Mouse (Mus musculus): ENCODE results near the gene Kdm6b.

The Kdm6b gene

GRCm38 (mm10) chr11:69418481-69419442 is 5.3 kb upstream of the Kdm6b start:
- peak; percentile 95 to 97 for DNase-seq

GRCm38 (mm10) chr11:69417449-69418384 is 4.2 kb upstream of the Kdm6b start:
- DNase-seq = peak; percentile 95 to 96

DNA sequence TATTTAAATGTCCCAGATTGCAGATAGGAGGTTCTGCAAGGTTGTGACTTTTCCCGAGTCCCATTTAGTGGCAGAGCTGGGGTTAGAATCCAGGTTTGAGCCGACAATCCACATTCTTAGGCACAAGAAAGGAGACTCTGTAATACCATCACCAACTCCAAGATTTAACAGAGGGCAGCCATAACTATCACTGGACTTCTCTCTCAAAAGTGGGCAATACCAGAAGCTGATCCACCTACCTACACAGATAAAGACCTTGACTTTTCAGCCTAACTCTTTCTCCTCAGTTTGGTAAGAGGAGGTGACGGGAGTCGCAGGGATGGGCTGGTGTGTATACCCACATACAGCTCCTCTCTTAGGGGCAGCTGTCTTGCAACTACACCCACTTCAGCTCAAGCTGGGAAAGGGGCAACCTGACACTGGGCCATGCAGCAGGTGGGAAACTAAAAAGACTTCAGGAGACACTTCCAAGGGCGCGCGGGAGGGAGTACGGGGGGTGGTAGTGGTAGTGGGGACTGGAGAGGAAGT is 3.5 kb upstream of the Kdm6b start:
- DNase-seq = no peak

GRCm38 (mm10) chr11:69416509-69416908 is 3.0 kb upstream of the Kdm6b start:
- no peak for DNase-seq

GRCm38 (mm10) chr11:69415668-69416451 is 2.4 kb upstream of the Kdm6b start:
- peak in 1 of 2 experiments; percentile 70 for DNase-seq

- DNase-seq = peak in 1 of 2 experiments; percentile 68
Observed at GRCm38 (mm10) chr11:69415327-69415667, 1.8 kb upstream of the Kdm6b start.

GRCm38 (mm10) chr11:69414421-69415326 is 1.2 kb upstream of the Kdm6b start:
- no peak for DNase-seq

GRCm38 (mm10) chr11:69412548-69412947 is 927 bp downstream of the Kdm6b start:
- no peak for DNase-seq

- DNase-seq = peak; percentile 70 to 77
Observed at GRCm38 (mm10) chr11:69411538-69412203, 1.8 kb downstream of the Kdm6b start.

DNA sequence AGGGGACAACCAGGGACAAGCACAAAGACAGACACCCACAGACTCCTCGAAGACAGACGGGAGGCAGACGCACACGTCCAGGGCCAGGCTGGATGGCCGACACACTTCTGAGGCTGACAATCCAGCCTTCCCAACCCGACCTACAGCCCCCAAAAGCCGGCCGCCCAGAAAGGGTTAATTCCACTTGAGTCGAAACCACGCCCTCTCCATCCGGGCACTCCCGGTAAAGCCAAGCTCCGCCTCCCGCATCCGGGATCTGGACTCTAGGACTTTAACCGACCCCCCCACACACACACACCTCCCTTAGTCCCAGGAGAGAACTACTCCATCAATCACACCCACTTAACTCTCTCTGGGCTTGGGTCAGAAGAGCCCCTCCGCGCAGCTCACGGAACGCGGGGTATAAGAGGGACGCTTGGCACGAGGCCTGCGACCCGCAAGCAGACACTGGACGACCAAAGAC is 2.4 kb downstream of the Kdm6b start:
- peak; percentile 93 to 94 for DNase-seq

DNA sequence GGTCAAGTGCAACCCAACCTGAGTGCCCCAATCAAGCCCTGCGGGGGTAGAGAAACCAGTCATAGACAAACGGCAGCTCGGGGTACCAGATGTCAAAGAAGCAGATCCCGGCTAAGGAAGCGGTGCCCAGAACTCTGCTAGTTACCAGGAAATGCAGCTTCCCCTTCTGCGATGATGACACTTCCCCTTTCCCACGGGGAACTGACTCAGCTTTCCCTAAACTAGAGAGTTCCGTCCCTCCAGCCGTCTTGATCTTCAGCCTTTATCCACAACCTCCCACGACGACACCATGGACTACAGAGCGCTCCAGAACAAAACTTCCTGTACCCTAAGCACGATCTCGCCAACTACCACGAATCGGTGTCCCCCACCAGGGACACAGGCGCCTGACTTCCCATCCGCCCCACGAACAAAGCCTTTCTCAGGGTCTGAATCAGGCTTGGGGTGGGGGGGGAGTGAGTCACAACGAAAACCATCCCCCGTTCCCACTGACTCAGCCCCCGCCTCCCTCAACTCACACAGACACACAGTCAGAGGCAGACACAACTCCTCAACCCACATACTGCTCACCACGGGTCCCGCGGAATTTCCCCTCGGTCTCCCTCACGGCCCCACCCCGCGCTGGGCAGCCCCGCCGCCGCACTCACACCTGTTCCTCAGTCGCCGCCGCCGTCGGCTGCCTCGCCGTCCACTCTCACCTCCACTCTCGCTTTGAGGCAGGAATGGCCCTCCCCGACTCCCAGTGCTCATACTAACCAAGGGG is 3.0 kb downstream of the Kdm6b start:
- DNase-seq = peak; percentile 82 to 83

- DNase-seq = no peak
Observed at GRCm38 (mm10) chr11:69410045-69410309, 3.5 kb downstream of the Kdm6b start.

DNA sequence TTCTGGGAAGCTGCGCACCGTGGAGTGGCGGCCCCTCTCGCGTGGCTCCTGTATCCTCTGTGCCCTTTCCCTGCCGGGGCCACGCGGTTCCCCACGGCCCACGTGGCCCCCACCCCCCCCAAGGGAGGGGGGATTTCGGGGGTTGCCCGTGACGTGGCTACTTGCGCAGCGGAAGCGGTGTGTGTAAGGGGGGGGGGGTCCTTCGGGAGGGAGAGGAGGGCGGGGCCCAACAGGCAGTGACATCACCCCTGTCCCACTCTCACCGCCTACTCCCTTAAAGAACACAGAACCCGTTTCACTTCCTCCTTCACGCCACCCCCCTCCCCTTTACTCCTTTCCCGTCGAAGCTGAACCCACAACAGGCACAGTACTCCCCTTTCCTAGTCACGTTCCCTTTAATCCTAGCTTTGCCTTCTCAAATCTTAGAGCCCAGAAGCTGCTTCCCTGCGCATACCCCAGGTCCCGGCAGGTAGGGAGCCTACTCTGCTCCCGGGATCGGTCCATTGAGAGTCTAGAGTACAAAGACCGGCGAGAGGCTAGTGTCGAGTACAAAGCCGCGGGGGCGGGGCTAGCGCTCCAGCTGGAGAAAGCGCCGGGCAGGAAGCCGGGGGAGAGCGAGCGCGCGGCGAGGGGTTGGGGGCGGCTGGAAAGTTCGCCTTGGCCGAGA is 4.0 kb downstream of the Kdm6b start:
- DNase-seq = peak; percentile 85 to 87

- peak; percentile 88 to 91 for DNase-seq
Observed at GRCm38 (mm10) chr11:69408541-69409377, 4.7 kb downstream of the Kdm6b start.

GRCm38 (mm10) chr11:69407724-69408004 is 5.8 kb downstream of the Kdm6b start:
- DNase-seq = no peak

- peak in 1 of 2 experiments; percentile 6 for DNase-seq
Observed at GRCm38 (mm10) chr11:69406867-69407723, 6.4 kb downstream of the Kdm6b start.

DNA sequence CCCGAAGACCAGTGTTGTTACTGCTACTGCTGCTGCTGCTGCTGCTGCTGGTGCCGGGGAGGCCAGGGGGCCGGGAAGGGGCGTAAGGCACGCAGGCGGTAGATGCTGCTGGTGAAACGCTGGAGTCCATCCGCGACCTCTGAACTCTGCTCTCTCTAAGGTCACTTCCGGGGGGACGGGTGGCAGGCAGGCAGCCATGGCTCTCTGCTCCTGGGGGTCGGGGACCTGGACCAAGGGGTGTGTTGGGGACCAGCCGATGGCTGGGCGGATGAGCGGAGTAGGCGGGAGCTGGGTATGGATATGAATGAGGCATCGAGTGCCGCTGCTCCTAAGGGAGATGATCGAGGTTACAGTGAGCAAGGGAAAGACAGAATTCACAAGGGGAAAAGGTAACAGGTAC is 7.2 kb downstream of the Kdm6b start:
- DNase-seq = peak in 1 of 2 experiments; percentile 9
